Mouse (Mus musculus) lung, embryonic 14.5 days (tissue): Measurements from ENCODE around the gene Mlip. TPM values are rescaled to one million over a fixed set of nuclear protein-coding genes. Genes with fewer than 3 reads are reported as not detected.
"Not testable (repeated sequence)": the region's sequence is repeated elsewhere in the genome, so short reads cannot be mapped to it uniquely, and the experiment has no call there.

Experiments used
- ATAC-seq: fragments of 200-750 bp; cut with Nextera tagmentation; 2 replicates; pipeline ENCODE4 v1.8.0; 2017; ENCODE audit warnings: mild to moderate bottlenecking, moderate TSS enrichment, moderate library complexity; ENCODE audit not compliant: insufficient read depth
- DNase-seq: peaks from one replicate; pipeline ENCODE4 v3.0.0-alpha.2; 2015
- H3K27ac ChIP-seq: fragments of 300-500 bp; sonication (generic); 2 replicates; pipeline ENCODE4 v1.5.1; 2014; ENCODE audit warnings: low read depth, mild to moderate bottlenecking, moderate library complexity
- H3K27me3 ChIP-seq: fragments of 300-500 bp; sonication (generic); 2 replicates; pipeline ENCODE4 v1.6.1; 2014; ENCODE audit warnings: low read length, control low read depth; ENCODE audit not compliant: insufficient read depth
- H3K36me3 ChIP-seq: fragments of 300-500 bp; sonication (generic); 2 replicates; pipeline ENCODE4 v1.6.1; 2014; ENCODE audit warnings: control low read depth; ENCODE audit not compliant: insufficient read depth
- H3K4me1 ChIP-seq: fragments of 300-500 bp; sonication (generic); 2 replicates; pipeline ENCODE4 v1.6.1; 2014; ENCODE audit warnings: antibody characterized with exemption, control low read depth; ENCODE audit not compliant: insufficient read depth
- H3K4me2 ChIP-seq: fragments of 300-500 bp; sonication (generic); 2 replicates; pipeline ENCODE4 v1.6.1; 2014; ENCODE audit warnings: mild to moderate bottlenecking
- H3K4me3 ChIP-seq: fragments of 300-500 bp; sonication (generic); 2 replicates; pipeline ENCODE4 v1.5.1; 2014; ENCODE audit warnings: low read depth, low read length
- H3K9ac ChIP-seq: fragments of 300-500 bp; sonication (generic); 2 replicates; pipeline ENCODE4 v1.6.1; 2014
- H3K9me3 ChIP-seq: fragments of 300-500 bp; sonication (generic); 2 replicates; pipeline ENCODE4 v1.6.1; 2016; ENCODE audit warnings: low read depth, low read length, control low read depth
- CTCF ChIP-seq: IDR thresholded peaks from 2 replicates; pipeline ENCODE4 v1.5.1; 2016; ENCODE audit warnings: antibody characterized with exemption, low read depth
- WGBS: fragments of 180-500 bp; shearing (Covaris S2); extraction: QIAGEN DNeasy Blood & Tissue Kit; methylation state at CpG from one replicate; pipeline ENCODE4 v1.1.7; 2014; 5-methylcytosine and 5-hydroxymethylcytosine counted together
- polyA plus RNA-seq: library from polyadenylated mRNA; unstranded; fragments of >200 nt; fragmentation: Nextera tagmentation; extraction: Ambion mirVana; gene quantifications from 2 replicates; pipeline ENCODE4 v1.2.1, GENCODE M21; 2014

The Mlip gene
- polyA plus RNA-seq, 1 experiment from 2014 or later = 1.0 TPM

DNA sequence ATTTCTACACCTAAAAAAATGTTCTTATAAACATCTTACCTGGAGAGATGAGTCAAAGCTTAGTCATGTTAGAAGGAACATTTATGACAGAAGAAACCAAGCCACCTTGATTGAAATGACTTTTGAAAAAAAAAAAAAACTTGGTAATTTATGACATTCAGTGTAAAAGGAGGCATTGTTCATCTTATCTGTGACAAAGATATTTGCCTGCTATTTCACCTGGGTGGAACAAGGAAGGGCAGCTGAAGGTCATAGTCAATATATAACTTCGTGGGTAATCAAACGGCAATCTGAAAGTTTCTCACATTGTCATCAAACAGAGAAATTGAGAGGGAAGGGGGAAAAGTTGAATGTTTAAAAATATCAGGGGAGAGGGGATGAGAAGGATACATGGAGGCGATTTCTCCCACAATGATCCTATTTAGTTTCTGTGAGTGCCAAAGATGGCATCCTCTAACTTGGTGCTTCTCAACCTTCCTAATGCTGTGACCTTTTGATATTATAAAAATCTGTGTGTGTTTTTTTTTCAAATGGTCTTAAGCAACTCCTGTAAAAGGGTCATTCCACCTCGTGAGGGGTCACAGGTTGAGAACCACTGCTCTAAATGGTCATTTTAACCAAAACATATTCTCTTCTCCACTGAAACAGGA is 192.4 kb downstream of the Mlip start:
- Histone ChIP-seq H3K27ac (no peak overlapping the region), H3K4me3 (no peak overlapping the region), H3K36me3 (no peaks in the 10 kb centered on the region), H3K9me3 (no peaks in the 10 kb centered on the region), H3K4me2 (no peak overlapping the region), H3K9ac (no peak overlapping the region), H3K4me1 (no peaks in the 10 kb centered on the region), H3K27me3 (no peaks in the 10 kb centered on the region)
- TF ChIP-seq CTCF = no peak
- no peak for ATAC-seq
- no peak for DNase-seq
- WGBS = 49% methylated on average over 4 of the region's 4 CpGs

DNA sequence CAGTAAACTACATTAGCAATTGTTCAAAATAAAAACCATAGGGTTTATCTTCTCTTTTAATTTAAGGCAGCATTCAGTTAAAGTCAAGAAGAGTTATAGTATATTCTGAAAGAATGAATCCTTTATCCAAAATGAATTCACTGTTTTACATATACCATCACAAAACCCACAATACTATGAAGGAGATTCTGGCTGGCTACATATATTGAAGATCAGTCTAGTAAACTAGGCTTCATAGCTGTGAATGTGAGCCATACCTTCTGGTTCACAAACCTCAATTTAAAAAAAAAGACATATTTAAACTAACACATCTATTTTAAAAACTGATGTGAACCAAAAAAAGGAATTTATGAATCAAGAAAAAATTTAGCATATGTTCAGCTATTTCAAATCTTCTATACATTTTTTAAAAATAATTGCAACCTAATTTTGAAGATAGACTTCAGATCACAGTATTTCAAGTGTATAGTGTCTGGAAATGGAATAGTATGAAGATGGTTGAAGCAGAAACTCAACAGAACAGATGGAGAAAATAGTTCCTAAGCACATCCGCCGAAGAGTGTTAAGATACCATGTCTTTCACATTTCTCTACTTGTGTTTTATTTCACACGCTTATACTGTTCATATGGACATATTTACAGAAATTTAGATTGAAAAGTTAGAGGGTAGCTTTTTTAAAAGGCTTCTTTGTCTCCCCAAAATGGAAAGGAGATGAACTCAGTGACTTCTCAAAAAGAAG is 204.1 kb downstream of the Mlip start:
- H3K27ac ChIP-seq = no peak overlapping the region
- H3K4me2 ChIP-seq = no peak overlapping the region
- H3K27me3 ChIP-seq = no peaks in the 10 kb centered on the region
- no peak for DNase-seq
- ATAC-seq = no peak
- 93% methylated on average over 3 of the region's 3 CpGs for WGBS
- H3K4me3 ChIP-seq = no peak overlapping the region
- TF ChIP-seq CTCF = no peak
- no peak overlapping the region for H3K9ac ChIP-seq
- no peaks in the 10 kb centered on the region for H3K4me1 ChIP-seq
- no peaks in the 10 kb centered on the region for H3K9me3 ChIP-seq
- H3K36me3 ChIP-seq = no peaks in the 10 kb centered on the region

DNA sequence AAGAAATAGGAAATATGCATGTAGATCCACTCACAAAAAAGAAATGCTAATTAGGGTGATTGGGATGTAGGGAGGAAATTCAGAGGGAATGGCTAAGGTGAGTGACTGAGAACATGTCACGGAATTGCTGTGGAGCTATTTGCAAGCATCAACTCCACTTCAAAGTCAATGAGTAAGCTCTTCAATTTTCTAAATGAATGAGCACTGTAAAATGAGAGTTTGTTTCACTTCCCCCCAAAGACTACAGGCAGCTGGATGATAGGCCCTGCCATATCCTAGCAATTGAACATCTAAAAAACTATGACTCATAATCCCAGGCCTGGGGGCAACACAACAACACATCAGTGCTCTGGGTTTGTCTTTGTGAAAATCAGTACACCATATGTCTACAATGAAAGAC is 233.0 kb downstream of the Mlip start:
- TF ChIP-seq CTCF = no peak
- H3K4me1 ChIP-seq = no peaks in the 10 kb centered on the region
- no peaks in the 10 kb centered on the region for H3K27me3 ChIP-seq
- H3K9ac ChIP-seq = no peak overlapping the region
- H3K36me3 ChIP-seq = no peaks in the 10 kb centered on the region
- no peak overlapping the region for H3K4me3 ChIP-seq
- no peak overlapping the region for H3K27ac ChIP-seq
- DNase-seq (no peak), ATAC-seq (no peak)
- no peak overlapping the region for H3K4me2 ChIP-seq
- 84% methylated on average over 1 of the region's 1 CpGs for WGBS
- H3K9me3 ChIP-seq = no peaks in the 10 kb centered on the region

DNA sequence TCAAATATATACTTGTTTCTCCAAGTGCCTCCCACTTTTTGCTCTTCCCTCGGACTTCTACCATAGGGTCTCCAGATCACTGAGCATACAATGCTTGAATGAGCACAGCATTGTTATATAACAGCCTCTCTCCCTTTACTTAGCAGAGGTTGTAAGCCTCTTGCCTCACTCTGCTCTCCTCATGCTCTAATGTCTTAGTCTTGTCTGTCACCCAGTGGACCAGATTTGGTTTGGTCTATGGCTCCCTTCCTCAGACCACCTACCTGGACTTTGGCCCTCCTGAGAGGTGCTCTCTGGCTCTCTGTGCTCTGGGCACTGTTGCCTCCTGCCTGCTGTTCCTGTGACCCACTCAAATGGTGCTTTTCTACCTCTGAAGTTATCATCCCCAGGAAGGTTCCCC is 255.9 kb downstream of the Mlip start:
- Histone ChIP-seq H3K9ac (no peak overlapping the region), H3K4me2 (no peak overlapping the region), H3K9me3 (no peaks in the 10 kb centered on the region), H3K4me1 (no peaks in the 10 kb centered on the region), H3K36me3 (no peaks in the 10 kb centered on the region), H3K27me3 (no peaks in the 10 kb centered on the region), H3K27ac (no peak overlapping the region), H3K4me3 (no peak overlapping the region)
- no peak for DNase-seq
- TF ChIP-seq CTCF = no peak
- no peak for ATAC-seq
- 89% methylated on average over 1 of the region's 1 CpGs for WGBS

DNA sequence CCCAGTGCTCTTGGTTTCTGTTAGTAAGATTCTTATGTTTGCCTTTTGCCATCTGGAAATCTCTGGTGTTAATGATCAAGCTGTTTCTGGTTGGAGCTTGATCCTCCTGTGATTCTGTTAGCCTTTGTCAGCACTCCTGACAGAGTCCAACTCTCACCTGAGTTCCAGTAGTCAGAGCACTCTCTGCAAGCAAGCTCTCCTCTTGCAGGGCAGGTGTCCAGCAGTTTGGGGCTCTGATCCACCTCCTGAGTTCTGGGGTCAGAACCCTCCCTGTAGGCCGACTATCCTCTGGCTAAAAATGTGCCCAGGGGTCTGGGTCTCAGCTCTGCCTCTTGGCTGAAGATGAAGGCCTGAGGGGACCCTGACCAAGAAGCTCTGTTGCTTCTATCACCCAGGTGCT is 269.5 kb downstream of the Mlip start:
- not testable (repeated sequence) for H3K36me3 ChIP-seq, ATAC-seq, H3K4me3 ChIP-seq, H3K27me3 ChIP-seq, DNase-seq, H3K9ac ChIP-seq, H3K4me2 ChIP-seq, H3K4me1 ChIP-seq, H3K27ac ChIP-seq, H3K9me3 ChIP-seq
- 70% methylated on average over 1 of the region's 1 CpGs for WGBS

DNA sequence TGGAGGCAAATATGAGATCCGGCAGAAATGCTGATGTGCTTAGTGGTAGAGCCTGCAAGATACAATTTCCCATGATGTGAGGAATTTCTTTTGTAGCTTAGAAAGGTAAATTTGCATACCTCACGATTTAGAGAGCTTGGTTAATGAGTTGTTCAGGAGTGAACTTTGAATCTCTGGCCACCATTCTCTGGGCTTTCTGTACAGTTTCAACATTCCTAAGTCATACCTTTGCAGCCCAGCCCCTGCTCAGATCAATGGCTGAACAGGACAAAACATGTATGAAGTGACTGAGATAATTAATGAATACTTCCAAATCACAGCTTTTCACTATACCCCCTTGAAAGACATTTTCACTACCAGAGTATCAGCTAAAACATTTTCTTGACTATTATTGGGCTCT is 281.1 kb downstream of the Mlip start:
- no peaks in the 10 kb centered on the region for H3K4me1 ChIP-seq
- H3K4me3 ChIP-seq = no peak overlapping the region
- no peak overlapping the region for H3K27ac ChIP-seq
- 69% methylated on average over 2 of the region's 2 CpGs for WGBS
- no peak for DNase-seq
- no peaks in the 10 kb centered on the region for H3K9me3 ChIP-seq
- H3K9ac ChIP-seq = no peak overlapping the region
- no peaks in the 10 kb centered on the region for H3K27me3 ChIP-seq
- no peak overlapping the region for H3K4me2 ChIP-seq
- no peaks in the 10 kb centered on the region for H3K36me3 ChIP-seq
- ATAC-seq = no peak
- TF ChIP-seq CTCF = no peak

DNA sequence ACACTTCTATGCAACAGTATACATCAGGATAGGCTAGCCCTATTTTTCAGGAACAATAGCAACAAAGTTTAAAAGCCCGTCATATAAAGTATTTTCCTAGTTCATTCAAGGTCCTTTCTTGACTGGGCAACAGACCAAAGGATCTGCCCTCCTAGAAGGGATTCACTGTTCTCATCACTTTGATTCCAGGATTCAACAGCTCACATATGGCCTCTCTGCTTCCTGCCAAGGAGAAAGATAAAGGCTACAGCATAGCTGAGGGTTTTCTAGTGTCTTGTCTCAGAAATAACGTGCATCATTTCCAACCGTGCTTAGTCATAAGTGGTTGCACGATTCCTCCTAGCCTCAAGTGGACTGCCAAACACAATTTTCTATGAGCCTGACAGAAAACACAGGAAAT is 296.2 kb downstream of the Mlip start:
- H3K9ac ChIP-seq = no peak overlapping the region
- no peak for ATAC-seq
- no peaks in the 10 kb centered on the region for H3K27me3 ChIP-seq
- no peak overlapping the region for H3K4me2 ChIP-seq
- H3K4me1 ChIP-seq = no peaks in the 10 kb centered on the region
- TF ChIP-seq CTCF = no peak
- H3K27ac ChIP-seq = no peak overlapping the region
- no peak overlapping the region for H3K4me3 ChIP-seq
- H3K9me3 ChIP-seq = no peaks in the 10 kb centered on the region
- DNase-seq = peak; percentile 10
- WGBS = 56% methylated on average over 4 of the region's 4 CpGs
- H3K36me3 ChIP-seq = no peaks in the 10 kb centered on the region
